Mouse (Mus musculus) right cerebral cortex, postnatal 25 days (tissue): ENCODE results near the gene Gadd45b.

Experiments
- DNase-seq: peaks from one replicate; pipeline ENCODE4 v3.0.0; 2022

Gene Gadd45b

DNA sequence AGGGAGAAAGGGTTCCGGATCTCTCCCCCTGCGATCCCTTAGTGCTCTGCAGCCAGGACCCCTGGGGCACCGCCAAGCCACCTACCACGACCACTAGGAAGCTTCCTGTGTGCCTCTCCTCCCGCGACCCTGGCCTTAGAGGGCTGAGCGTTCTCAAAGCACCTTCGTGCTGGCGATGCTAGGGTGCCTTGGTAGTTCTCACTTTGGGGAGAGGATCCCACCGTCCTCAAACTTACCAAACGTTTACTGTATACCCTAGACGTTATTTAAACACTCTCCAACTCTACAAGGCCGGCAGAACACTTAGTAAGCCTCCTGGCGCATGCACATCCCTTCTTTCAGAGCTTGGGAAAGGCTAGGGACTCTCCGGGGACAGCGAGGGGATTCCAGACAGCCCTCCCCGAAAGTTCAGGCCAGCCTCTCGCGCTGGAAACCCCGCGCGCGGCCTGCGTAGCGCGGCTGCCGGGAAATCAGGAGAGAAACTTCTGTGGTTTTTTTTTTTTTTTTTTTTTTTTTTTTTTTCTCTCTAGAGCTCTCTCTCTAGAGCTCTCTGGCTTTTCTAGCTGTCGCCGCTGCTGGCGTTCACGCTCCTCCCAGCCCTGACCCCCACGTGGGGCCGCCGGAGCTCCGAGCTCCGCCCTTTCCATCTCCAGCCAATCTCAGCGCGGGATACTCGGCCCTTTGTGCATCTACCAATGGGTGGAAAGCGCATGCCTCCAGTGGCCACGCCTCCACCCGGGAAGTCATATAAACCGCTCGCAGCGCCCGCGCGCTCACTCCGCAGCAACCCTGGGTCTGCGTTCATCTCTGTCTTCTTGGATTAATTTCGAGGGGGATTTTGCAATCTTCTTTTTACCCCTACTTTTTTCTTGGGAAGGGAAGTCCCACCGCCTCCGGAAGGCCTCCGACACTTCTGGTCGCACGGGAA, at the start of gene Gadd45b:
TSS of gene Gadd45b (plus strand) at position 775 of the 928 bp plus-strand sequence.
- DNase-seq, result peak; percentile 98

DNA sequence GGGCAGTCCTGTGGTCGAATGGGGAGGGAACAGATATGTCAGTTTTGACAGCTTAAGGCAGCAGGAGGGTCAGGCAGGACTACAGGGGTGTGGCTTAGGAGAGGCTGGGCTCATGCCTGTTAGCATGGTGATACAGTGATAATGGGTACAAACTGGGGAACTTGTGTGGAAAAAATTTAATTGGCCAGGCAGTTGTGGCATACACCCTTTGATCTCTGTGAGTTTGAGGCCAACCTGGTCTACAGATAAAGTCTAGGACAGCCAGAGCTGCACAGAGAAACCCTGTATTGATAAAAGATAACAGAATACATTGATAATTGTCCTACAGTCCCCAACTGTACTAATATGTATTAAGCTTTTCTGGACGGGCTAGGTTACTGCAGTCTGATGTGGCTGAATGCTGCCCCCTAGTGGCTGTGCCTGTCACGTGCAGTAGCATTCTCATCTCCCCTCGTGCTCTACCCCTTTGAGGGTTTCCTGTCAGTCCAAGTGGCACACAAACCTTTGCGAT, 49.7 kb upstream of the Gadd45b start:
- no peak for DNase-seq

DNA sequence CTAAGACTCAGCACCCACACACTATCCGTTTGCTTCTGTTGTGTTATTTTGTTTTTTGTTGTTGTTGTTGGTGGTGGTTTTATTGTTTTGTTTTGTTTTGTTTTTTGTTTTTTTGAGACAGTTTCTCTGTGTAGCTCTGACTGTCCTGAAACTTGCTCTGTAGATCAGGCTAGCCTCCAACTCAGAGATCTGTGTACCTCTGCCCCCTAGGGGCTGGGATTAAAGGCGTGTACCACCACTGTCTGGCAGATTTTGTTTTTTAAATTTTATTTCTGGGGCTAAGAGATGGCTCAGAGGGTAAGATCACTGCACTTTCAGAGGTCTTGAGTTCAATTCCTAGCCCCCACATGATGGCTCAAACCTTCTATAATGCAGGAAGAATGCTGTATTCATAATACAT, 49.0 kb upstream of the Gadd45b start:
- DNase-seq, result no peak

DNA sequence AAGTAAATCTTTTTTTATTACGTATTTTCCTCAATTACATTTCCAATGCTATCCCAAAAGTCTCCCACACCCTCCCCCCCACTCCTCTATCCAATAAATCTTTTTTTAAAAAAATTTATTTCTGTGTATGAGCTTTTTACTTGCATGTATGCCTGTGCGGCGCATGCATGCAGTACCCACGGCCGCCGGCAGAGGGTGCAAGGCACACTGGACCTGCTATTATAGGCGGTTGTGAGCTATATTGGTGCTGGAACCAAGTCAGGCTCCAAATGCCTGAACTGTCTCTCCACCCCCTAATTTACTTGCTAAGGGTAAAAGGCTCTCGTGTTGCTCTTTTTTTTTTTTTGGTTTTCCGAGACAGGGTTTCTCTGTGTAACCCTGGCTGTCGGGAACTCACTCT, 48.6 kb upstream of the Gadd45b start:
- no peak for DNase-seq

DNA sequence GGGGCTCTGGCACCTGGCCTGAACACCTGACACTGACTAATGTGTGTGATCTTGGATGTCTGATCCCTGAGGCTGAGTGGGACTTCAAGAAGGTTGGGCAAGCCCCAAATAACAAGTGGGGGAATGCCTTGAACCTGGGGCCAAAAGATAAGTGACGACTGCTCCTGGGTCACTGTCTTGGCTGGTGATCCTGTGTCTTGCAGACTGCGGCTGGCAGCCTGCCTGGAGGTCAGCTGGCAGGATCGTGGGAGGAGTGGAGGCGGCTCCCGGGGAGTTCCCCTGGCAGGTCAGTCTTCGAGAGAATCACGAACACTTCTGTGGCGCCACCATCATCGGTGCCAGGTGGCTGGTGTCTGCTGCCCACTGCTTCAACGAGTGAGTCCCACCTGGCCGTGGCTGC, 42.7 kb upstream of the Gadd45b start:
- DNase-seq, result no peak

DNA sequence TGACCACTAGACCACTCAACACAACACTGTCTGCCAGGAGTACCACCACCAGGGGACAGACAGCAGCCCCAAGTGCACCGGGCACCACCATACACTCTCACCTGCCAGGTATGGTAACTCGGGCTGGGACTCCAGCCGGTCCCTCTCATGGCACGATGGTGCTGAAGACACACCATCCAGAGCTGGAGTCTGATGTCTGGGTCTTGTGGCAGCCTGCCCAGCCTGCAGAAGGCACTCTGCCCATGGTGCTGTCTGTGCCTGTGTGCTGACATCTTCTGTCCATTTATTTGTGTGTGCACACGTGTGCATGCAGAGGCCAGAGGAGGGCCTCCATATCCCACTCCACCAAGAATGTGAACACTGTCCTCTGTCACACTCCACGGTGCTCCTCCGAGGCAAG, 34.8 kb upstream of the Gadd45b start:
- DNase-seq, result no peak

DNA sequence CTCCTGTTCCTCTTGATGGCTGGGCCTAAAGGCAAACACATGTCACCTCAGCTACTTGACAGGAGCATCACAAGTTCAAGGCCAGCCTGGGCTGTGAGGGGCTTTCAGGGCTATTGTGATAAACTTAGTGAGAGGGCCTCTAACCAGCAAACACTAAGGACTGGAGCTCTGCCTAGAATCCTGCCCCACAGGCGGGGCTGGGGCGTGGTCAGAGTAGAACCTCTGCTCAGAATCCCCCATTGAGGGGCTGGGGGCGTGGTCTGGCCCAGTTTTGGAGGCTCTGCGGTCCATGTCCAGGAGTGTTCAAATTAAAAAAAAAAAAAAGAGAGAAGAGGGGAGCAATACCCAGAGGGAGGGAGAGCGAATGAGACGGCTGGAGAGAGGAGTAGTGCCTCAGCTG, 34.2 kb upstream of the Gadd45b start:
- no peak for DNase-seq

DNA sequence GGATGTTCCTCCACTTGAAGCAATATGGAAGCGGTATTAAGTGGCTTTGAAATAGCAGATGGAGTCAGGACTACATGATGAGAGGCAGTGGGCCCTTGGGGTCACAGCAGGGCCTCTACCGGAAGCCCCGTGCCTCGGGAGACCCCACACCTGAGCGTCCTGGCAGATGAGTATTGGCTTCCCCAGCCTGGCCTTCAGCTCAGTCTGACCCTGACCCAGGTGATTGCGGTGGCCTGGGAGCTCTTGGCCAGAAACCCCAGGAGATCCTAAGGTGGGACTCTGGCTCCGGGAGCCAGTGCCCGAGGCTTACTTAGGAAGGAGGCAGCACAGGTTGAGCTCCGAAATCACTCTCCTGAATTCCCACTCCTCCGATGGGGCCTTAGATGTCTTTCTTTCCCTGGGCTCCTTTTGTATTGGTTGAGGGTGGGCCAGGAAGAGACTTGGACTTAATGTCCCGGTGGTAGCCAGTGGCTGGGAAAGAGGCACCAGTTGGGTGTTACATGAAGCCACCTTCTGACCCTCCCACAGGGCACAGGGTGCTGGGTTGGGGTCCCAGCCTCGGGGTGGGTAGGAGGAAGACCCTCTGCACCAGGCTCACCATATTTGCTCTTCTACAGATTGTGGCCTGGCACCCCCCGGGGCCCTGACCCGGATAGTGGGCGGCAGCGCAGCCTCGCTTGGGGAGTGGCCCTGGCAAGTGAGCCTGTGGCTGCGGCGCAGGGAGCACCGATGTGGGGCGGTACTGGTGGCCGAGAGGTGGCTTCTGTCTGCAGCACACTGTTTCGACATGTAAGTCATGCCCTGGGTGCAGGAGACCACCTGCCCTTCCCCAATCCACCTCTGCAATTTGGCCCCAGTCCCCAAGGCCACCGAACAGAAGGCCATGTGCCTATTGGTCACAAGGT, 33.0 kb upstream of the Gadd45b start:
- DNase-seq, result no peak

DNA sequence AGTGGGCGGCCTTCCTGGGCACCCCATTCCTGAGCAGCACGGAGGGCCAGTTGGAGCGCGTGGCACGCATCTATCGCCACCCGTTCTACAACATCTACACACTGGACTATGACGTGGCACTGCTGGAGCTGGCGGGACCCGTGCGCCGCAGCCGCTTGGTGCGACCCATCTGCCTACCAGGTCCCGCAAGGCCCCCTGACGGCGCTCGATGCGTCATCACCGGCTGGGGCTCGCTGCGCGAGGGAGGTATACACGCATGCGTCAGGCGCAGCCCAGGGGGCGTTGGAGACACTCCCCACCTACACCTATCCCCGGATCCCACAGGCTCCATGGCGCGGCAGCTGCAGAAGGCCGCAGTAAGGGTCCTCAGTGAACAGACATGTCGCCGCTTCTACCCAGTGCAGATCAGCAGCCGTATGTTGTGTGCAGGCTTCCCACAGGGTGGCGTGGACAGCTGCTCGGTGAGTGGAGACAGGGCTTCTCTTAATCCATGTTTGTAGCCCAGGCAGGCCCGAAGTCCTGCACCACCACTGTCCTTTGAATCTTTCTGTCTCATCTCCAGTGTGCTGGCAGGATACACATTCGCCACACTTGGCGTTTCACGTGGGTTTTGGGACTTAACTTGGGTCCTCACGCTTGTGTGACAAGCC, 31.9 kb upstream of the Gadd45b start:
- DNase-seq, result peak; percentile 77

DNA sequence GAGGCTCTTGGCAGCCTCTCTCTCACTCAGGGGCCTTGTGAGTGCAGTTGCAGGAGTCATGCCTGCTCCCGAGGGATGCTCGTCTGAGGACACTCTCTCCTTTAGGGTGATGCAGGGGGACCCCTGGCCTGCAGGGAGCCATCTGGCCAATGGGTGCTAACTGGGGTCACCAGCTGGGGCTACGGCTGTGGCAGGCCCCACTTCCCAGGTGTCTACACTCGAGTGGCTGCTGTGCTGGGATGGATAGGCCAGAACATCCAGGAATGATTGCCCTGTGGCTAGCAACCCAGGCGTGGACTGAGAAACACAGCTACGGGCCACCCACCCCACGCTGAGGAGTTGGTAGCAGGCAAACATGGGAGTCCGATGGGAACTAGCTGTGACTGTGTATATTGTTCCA, 30.8 kb upstream of the Gadd45b start:
- DNase-seq, result no peak

DNA sequence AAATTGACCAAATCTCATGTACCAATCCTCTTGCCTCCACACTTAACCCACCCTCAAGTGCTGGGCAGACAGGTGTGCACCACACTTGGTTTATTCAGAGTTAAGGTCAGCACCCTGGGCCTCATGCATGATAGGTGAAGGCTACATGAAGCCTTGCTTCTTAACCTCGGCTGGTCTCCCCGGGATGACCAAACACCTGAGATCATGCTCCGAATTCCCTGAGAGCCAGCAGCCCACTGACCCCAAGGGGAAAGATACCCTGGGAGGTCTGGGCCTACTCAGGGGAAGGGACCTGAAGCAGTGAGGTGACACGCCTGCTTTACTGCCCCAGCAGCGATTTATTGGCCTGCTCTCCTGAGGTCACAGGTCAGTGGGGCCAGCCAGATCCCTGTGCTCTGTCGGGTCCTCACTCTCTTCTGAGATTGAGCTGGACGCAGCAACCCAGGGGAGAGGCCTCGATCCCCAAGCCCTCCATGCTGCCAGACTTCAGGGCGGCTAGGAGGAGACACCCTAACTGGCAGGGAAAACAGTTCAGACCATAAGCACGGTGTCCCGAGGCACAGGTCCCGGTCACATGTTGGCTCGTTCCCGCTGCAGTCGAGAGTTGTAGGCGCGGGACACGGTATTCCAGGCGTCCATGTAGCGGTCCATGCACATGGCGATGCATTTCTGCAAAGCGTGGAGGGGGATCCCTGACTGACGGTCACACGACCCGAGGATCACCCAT, 30.1 kb upstream of the Gadd45b start:
- DNase-seq, result no peak

DNA sequence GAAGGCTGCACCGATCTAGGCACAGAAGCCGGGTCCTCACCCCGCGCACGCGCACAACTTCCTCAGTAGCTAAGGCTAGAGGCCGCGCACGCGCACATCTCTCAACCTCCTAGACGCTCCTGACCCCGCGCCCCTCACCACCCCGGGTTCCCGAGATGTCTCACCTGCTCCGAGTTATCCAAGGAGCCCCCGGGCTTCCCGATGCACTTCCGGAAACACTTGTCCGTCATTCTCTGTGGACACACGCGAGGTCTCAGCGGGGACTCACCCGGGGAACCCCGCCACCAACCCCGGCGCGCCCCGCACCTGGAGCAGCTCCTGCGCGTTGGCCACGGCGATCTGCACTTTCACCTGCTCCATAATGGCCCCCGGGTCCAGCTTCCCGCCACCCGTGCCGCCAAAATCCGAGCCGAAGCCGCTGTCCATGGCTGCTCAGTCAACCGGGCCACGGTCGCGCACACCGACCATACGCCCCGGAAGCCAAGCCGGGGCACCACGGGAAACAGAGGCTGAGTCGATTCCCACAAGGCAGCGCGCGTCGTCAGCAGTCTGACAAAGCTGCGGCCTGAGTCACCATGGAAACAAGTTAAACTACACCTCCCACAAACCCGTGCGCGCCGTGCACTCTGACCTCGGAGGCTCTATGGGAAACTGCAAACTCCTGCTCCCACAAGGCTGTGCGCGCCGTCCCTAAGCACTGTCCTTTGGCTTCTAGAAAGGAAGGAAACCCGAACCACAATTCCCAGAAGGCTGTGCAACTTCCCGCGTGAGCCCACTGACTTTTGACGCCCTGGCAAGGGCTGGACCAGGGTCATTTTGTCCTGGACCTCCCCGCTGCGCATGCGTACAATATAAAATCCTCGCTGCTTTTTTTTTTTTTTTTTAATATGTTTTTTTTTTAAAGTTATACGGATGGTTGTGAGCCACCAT, 29.3 kb upstream of the Gadd45b start, which contains the start of gene Timm13:
TSS of gene Timm13 (minus strand) at position 652 of the 930 bp plus-strand sequence.
- DNase-seq, result peak; percentile 99

DNA sequence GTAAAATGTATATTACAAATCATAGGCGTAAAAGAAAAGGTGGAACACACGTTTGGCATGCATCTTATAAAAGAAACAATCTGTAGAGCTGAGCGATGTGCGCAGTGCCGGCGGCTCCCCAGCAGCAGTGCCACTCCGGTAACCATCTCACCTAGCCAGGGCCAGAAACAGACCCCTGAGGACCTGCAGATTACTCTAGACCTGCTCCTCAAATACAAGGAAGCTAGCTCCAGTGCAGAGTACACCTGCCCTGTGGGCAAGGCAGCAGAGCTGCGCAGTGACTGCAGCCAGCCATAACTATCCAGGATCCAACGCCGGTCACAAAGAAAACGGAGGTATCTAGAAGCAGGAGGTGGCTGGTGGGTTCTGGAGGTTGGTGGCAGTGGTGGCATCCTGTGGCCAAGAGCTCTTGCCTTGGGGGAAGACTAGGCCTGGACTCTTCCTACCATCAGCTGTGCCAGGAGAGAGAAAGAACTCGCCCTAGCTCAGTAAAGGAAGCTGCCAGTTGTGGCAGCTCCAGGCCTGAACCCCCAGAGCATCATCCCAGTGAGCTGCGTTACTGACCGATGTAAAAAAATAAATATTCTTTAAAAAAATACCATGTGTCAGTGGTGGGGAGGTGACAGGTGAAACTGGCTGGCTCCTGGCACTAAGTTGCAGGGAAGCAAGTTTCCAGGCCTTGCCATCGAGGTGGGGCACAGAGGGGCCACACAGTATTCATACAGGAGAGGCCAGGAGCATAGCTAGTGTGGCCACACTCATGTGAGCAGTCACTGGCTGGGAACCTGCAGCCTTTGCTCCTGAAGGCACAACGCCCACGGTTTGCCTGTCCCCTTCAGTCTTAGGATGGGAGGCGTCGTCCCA, 28.2 kb upstream of the Gadd45b start:
- DNase-seq, result no peak

DNA sequence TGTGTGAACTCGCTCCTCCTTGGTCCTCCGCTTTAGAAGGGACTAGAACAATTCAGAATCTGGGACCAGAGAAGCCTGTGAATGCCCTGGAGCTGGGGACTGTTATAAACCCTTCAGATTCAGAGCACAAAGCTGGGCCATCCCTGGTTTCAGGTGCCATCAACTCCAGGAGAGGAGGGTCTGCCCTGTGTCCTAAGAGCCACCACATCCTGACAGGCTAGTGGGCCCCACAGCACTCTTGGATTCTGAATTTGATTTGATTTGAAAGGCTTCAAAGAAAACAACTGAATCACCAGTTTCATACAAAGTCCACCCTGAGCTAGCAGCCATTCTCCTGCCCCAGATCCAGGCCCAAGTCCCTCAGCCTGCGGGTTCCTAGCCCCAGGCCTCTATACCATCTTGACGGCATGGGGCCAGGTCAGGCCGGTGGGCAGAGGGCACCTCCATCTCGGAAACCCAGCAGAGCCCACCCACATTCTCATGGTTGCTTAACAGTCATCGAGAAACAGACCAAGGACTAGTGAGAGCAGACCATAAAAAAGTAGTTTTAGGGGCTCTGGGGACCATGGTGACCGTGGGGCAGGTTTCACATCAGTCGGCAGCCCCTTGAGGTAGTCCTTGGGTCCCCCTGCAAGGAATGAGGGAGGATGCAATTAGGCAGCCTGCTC, 27.5 kb upstream of the Gadd45b start:
- DNase-seq, result no peak

DNA sequence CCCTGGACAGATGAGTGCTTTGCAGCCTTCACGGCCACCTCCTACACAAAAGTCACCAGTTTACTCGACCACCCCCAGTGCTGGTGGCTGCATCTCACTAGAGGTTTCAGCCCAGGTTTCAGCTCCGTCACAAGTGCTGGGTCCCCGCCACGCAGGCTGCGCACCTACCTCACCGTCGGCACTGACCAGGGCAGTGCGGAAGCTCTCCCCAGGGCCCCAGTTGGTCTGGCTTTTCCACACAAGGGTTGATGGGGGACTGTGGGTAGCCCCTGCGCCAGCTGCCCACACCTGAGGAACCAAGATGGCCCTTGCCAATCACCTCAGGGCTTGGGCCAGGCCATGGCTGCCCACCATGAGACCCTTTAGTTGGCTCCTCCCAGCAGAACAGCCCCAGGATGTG, 26.6 kb upstream of the Gadd45b start:
- DNase-seq, result no peak

DNA sequence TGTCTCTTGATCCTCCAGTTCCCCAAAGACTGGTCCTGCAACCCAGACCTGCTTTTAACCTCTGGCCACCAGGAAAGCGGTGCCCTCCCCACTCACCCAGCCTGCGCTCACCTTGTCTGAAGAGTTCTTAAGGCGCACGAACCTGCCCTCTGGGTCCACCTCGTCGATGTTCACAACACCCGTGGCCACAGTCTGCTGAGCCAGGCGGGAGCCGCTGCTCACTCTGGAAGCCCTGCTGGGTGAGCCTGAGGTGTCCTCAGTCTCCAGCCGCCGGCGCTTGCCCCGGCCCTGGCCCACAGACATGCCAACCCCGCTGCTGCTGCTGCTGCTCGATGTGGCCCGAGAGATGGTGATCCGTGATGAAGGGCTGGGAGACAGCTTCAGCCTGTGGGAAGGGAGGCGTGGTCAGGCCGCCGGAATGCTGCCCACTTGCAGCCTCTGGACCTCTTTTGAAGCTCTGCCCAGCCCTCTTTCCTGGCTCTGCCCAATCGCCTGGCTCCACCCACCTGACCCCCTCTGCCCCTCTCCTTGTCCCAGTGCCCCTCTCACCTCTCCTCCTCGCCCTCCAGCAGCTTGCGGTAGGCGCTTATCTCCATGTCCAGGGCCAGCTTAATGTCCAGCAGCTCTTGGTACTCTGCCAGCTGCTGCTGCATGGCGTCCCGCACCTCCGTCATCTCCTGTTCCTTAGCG, 25.7 kb upstream of the Gadd45b start:
- no peak for DNase-seq

DNA sequence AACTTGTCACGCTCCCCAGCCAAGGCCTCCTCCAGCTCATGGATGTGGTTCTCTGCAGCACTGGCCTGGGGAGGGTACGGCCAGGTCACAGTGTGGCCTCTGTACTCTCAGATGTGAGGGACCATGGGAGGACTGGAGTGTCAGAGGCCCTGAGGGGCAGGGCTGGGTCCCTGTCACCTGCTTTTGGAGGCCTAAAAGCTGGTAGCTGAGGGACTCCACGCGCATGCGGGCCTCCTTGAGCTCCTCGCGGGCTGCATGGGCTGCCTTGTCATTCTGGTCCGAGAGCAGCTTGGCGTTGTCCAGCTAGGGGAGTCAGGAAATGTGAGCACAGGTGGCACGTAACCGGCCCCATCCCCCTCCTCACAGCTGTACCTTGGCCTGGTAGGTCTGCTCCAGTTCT, 25.2 kb upstream of the Gadd45b start:
- DNase-seq, result no peak

DNA sequence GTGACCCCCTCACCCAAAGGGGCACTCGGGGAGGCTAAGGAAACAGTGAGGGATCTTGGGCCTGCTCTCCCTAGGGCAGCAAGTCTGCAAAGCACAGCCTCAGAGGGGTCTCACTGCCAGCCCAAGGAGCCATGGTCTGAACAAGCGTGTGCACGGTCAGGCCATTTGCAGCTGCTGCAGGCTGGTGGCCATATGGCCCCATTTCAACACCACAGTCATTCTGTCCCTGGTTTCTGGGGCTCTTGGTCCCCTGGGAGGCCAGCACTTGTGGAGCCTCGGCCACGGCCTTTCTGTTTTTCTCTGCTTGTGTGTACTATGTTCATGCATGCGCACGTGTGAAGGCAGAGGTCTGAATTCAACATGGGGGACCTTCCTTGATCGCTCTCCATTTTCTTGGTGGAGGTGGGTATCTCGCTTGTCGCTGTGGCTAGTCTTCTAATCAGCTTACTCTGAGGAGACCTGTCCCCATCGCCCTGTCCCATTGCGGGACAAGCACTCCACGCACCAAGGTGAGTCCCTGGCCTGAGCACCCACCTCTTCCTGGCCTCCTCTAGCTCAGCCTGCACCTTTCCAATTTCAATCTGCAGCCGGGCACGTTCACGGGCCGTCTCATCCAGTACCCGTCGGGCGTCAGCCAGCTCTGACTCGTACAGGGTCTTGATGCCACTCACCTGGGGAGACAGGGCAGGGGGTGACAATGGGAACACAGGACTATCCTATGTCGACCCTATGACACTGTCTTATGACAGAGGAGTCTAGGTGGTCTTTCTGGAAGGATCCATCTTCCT, 20.3 kb upstream of the Gadd45b start:
- no peak for DNase-seq
